Mouse (Mus musculus) forebrain, embryonic 15.5 days (tissue): ENCODE measurements around the gene Cmip. TPM values are rescaled to one million over a fixed set of nuclear protein-coding genes. Genes with fewer than 3 reads are reported as not detected.

Experiments
- ATAC-seq: fragments of 200-750 bp; cut with Nextera tagmentation; replicated peaks from 2 replicates; pipeline ENCODE4 v1.8.0; 2017; ENCODE audit warnings: mild to moderate bottlenecking, moderate TSS enrichment, moderate library complexity
- H3K27ac ChIP-seq: fragments of 300-500 bp; sonication (generic); replicated peaks from 2 replicates; pipeline ENCODE4 v1.5.1; 2015; ENCODE audit warnings: mild to moderate bottlenecking, inconsistent platforms
- H3K27me3 ChIP-seq: fragments of 300-500 bp; sonication (generic); 2 replicates; pipeline ENCODE4 v1.6.1; 2015; ENCODE audit warnings: inconsistent platforms
- H3K36me3 ChIP-seq: fragments of 300-500 bp; sonication (generic); 2 replicates; pipeline ENCODE4 v1.6.1; 2015; ENCODE audit warnings: mild to moderate bottlenecking, inconsistent platforms
- H3K4me1 ChIP-seq: fragments of 300-500 bp; sonication (generic); 2 replicates; pipeline ENCODE4 v1.6.1; 2015; ENCODE audit warnings: inconsistent platforms
- H3K4me2 ChIP-seq: fragments of 300-500 bp; sonication (generic); replicated peaks from 2 replicates; pipeline ENCODE4 v1.6.1; 2015; ENCODE audit warnings: mild to moderate bottlenecking, inconsistent platforms
- H3K4me3 ChIP-seq: fragments of 300-500 bp; sonication (generic); 2 replicates; pipeline ENCODE4 v1.5.1; 2015; ENCODE audit warnings: mild to moderate bottlenecking, inconsistent platforms
- H3K9ac ChIP-seq: fragments of 300-500 bp; sonication (generic); replicated peaks from 2 replicates; pipeline ENCODE4 v1.6.1; 2015; ENCODE audit warnings: mild to moderate bottlenecking, inconsistent platforms
- H3K9me3 ChIP-seq: fragments of 300-500 bp; sonication (generic); 2 replicates; pipeline ENCODE4 v1.6.1; 2016; ENCODE audit warnings: inconsistent platforms
- WGBS: fragments of 180-500 bp; shearing (Covaris S2); methylation state at CpG from one replicate; pipeline ENCODE4 v1.1.7; 2015; ENCODE audit warnings: mixed read lengths; 5-methylcytosine and 5-hydroxymethylcytosine counted together
- polyA plus RNA-seq: library from polyadenylated mRNA; unstranded; fragments of >200 nt; fragmentation: Nextera tagmentation; extraction: Ambion mirVana; gene quantifications from 2 replicates; pipeline ENCODE4 v1.2.1, GENCODE M21; 2015

Cmip gene
- polyA plus RNA-seq, 1 experiment from 2014 or later: 83.8 TPM

GRCm38 (mm10) chr8:117451072-117451471 lies 194.2 kb downstream of the Cmip start:
- peaks cover 57% of the 10 kb centered on the region for H3K36me3 ChIP-seq
- H3K9me3 ChIP-seq: no peaks in the 10 kb centered on the region
- ATAC-seq: peak; percentile 67
- no peaks in the 10 kb centered on the region for H3K27me3 ChIP-seq
- H3K4me3 ChIP-seq: no peak overlapping the region
- H3K4me1 ChIP-seq: peaks cover 17% of the 10 kb centered on the region; the same call in 1 of the 2 replicates
- WGBS: 51% methylated on average over 9 of the region's 9 CpGs
- no peak overlapping the region for H3K4me2 ChIP-seq
- H3K27ac ChIP-seq: peak overlapping the region; percentile 82
- H3K9ac ChIP-seq: no peak overlapping the region

- WGBS: 72% methylated on average over 6 of the region's 6 CpGs
- no peak overlapping the region for H3K9ac ChIP-seq
Observed at GRCm38 (mm10) chr8:117453974-117454373, 197.1 kb downstream of the Cmip start.

GRCm38 (mm10) chr8:117454516-117455116 lies 197.8 kb downstream of the Cmip start:
- 93% methylated on average over 14 of the region's 14 CpGs for WGBS
- Histone ChIP-seq H3K36me3 (peaks cover 47% of the 10 kb centered on the region), H3K27me3 (no peaks in the 10 kb centered on the region), H3K9ac (no peak overlapping the region), H3K4me3 (no peak overlapping the region), H3K4me1 (peaks cover 13% of the 10 kb centered on the region; the same call in 1 of the 2 replicates), H3K27ac (0 out of 2 replicates have a peak overlapping the region, but pooled peaks have one; percentile 7), H3K9me3 (no peaks in the 10 kb centered on the region), H3K4me2 (no peak overlapping the region)
- no peak for ATAC-seq

More at GRCm38 (mm10) chr8:117453974-117454373, 197.1 kb downstream of the Cmip start:
- Histone ChIP-seq H3K4me2 (no peak overlapping the region), H3K4me1 (peaks cover 13% of the 10 kb centered on the region; the same call in 1 of the 2 replicates), H3K36me3 (peaks cover 52% of the 10 kb centered on the region), H3K9me3 (no peaks in the 10 kb centered on the region), H3K27ac (0 out of 2 replicates have a peak overlapping the region, but pooled peaks have one; percentile 9), H3K4me3 (no peak overlapping the region), H3K27me3 (no peaks in the 10 kb centered on the region)
- ATAC-seq: no peak

GRCm38 (mm10) chr8:117455701-117456100 lies 198.8 kb downstream of the Cmip start:
- H3K36me3 ChIP-seq: peaks cover 43% of the 10 kb centered on the region
- H3K4me2 ChIP-seq: no peak overlapping the region
- no peak for ATAC-seq
- H3K9ac ChIP-seq: no peak overlapping the region
- no peak overlapping the region for H3K4me3 ChIP-seq
- no peak overlapping the region for H3K27ac ChIP-seq
- peaks cover 8% of the 10 kb centered on the region; the same call in 1 of the 2 replicates for H3K4me1 ChIP-seq
- WGBS: 91% methylated on average over 6 of the region's 6 CpGs
- no peaks in the 10 kb centered on the region for H3K9me3 ChIP-seq
- no peaks in the 10 kb centered on the region for H3K27me3 ChIP-seq

- Histone ChIP-seq H3K36me3 (peaks cover 29% of the 10 kb centered on the region), H3K4me3 (no peak overlapping the region), H3K4me2 (no peak overlapping the region), H3K4me1 (no peaks in the 10 kb centered on the region), H3K27ac (no peak overlapping the region), H3K9ac (no peak overlapping the region), H3K9me3 (no peaks in the 10 kb centered on the region), H3K27me3 (no peaks in the 10 kb centered on the region)
- 72% methylated on average over 5 of the region's 5 CpGs for WGBS
- ATAC-seq: no peak
Observed at GRCm38 (mm10) chr8:117458440-117458839, 201.6 kb downstream of the Cmip start.

GRCm38 (mm10) chr8:117462701-117463284 lies 205.9 kb downstream of the Cmip start:
- Histone ChIP-seq H3K4me1 (no peaks in the 10 kb centered on the region), H3K9ac (no peak overlapping the region), H3K27me3 (no peaks in the 10 kb centered on the region), H3K27ac (peak overlapping the region; percentile 2; the same call in 1 of the 2 replicates), H3K36me3 (peaks cover 3% of the 10 kb centered on the region), H3K9me3 (no peaks in the 10 kb centered on the region), H3K4me2 (no peak overlapping the region), H3K4me3 (no peak overlapping the region)
- ATAC-seq: peak; percentile 46; the same call in 1 of the 2 replicates
- 57% methylated on average over 11 of the region's 11 CpGs for WGBS

- no peak overlapping the region for H3K27ac ChIP-seq
- H3K4me3 ChIP-seq: no peak overlapping the region
- no peaks in the 10 kb centered on the region for H3K9me3 ChIP-seq
- no peak for ATAC-seq
- no peaks in the 10 kb centered on the region for H3K27me3 ChIP-seq
- no peak overlapping the region for H3K9ac ChIP-seq
- WGBS: 97% methylated on average over 6 of the region's 6 CpGs
- H3K4me1 ChIP-seq: no peaks in the 10 kb centered on the region
- H3K4me2 ChIP-seq: no peak overlapping the region
- no peaks in the 10 kb centered on the region; the same call in 1 of the 2 replicates for H3K36me3 ChIP-seq
Observed at GRCm38 (mm10) chr8:117464525-117464924, 207.7 kb downstream of the Cmip start.

- ATAC-seq: peak; percentile 69
- H3K27ac ChIP-seq: no peak overlapping the region
- H3K27me3 ChIP-seq: no peaks in the 10 kb centered on the region
- peaks cover 7% of the 10 kb centered on the region for H3K4me1 ChIP-seq
- no peak overlapping the region for H3K9ac ChIP-seq
- H3K36me3 ChIP-seq: no peaks in the 10 kb centered on the region
- no peak overlapping the region for H3K4me3 ChIP-seq
- no peaks in the 10 kb centered on the region for H3K9me3 ChIP-seq
- H3K4me2 ChIP-seq: no peak overlapping the region
- WGBS: 33% methylated on average over 5 of the region's 5 CpGs
Observed at GRCm38 (mm10) chr8:117465250-117465649, 208.4 kb downstream of the Cmip start.

GRCm38 (mm10) chr8:117467466-117467865 lies 210.6 kb downstream of the Cmip start:
- 90% methylated on average over 10 of the region's 10 CpGs for WGBS
- Histone ChIP-seq H3K4me2 (no peak overlapping the region), H3K36me3 (no peaks in the 10 kb centered on the region), H3K4me3 (no peak overlapping the region), H3K27ac (no peak overlapping the region), H3K4me1 (peaks cover 14% of the 10 kb centered on the region), H3K9ac (no peak overlapping the region), H3K27me3 (no peaks in the 10 kb centered on the region), H3K9me3 (no peaks in the 10 kb centered on the region)
- ATAC-seq: no peak

GRCm38 (mm10) chr8:117469431-117470341 lies 212.8 kb downstream of the Cmip start:
- H3K27me3 ChIP-seq: no peaks in the 10 kb centered on the region
- peak overlapping the region; percentile 86 for H3K27ac ChIP-seq
- 32% methylated on average over 16 of the region's 16 CpGs for WGBS
- peak overlapping the region; percentile 60 for H3K4me2 ChIP-seq
- H3K9me3 ChIP-seq: no peaks in the 10 kb centered on the region
- H3K4me3 ChIP-seq: peak overlapping the region; percentile 34
- ATAC-seq: peak; percentile 49
- H3K36me3 ChIP-seq: no peaks in the 10 kb centered on the region
- peaks cover 14% of the 10 kb centered on the region for H3K4me1 ChIP-seq
- H3K9ac ChIP-seq: peak overlapping the region; percentile 50

GRCm38 (mm10) chr8:117470342-117470781 lies 213.5 kb downstream of the Cmip start:
- WGBS: under 1% methylated on average over 8 of the region's 14 CpGs
- ATAC-seq: peak; percentile 92

More at GRCm38 (mm10) chr8:117470342-117470781, 213.5 kb downstream of the Cmip start:
- H3K9ac ChIP-seq: peak overlapping the region; percentile 50
- peak overlapping the region; percentile 60 for H3K4me2 ChIP-seq
- peak overlapping the region; percentile 34 for H3K4me3 ChIP-seq
- peak overlapping the region; percentile 86 for H3K27ac ChIP-seq
- H3K4me1 ChIP-seq: peaks cover 14% of the 10 kb centered on the region
- H3K9me3 ChIP-seq: no peaks in the 10 kb centered on the region
- no peaks in the 10 kb centered on the region for H3K36me3 ChIP-seq
- H3K27me3 ChIP-seq: no peaks in the 10 kb centered on the region
